Comparison of ENCODE assay signal across 9 mouse cellular contexts in the genomic region with DNA sequence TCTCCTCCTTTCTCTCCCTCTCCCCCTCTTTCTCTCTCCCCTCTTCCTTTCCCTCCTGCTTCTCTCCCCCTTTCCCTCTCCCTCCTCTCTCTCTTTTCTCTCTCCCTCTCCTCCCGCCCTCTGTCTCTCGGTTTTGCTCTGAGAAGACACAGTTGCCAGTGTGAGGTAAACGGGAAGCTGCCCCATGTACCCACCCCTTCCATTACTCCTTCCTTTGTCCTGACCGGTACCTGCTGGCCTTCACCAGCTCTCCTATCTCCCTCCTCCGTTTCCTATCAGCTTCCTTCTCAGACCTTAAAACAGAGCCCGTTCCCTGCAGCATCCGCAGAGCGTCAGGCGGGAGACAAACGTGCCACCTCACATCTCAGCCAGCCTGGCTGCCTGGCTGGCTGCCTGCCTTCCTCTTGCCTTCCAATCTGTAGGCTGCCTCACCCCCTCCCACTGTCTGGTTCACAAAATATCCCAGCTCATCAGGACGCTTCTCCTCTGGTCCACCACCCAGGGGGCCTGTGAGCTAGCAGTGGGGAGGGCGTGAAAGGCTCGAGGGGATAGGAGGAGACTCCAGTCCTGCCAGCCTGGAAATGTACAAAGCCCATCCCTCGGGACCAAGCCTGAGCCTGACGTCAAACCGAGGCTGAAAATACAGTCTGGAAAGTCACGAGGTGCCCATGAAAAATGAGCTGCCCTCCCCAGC. TPM values are rescaled to one million over a fixed set of nuclear protein-coding genes. Genes with fewer than 3 reads are reported as not detected.
A peak's percentile ranks its signal among the peaks of the same experiment; 100 is the strongest.
DNase-seq lines count a peak whose midpoint lies in the region; ATAC-seq and TF ChIP-seq lines count a peak whose summit lies in the region.
"Had no signal": no experiment of that assay in that cellular context is flagged by ENCODE, and none has a peak within 500 bp of the region (broad histone marks: within the 10 kb centered on the region; RNA-seq: fewer than 3 reads in every experiment).

No protein-coding gene starts in this region.

- peak overlapping the region; percentile 38 for H3K4me2 ChIP-seq in forebrain, embryonic 11.5 days (ENCODE audit: low read depth, low read length, severe bottlenecking)
- peak overlapping the region; percentile 75 for H3K4me2 ChIP-seq in myocyte (ENCODE audit: low read depth)

- no peaks in the 10 kb centered on the region for H3K9me3 ChIP-seq in forebrain, embryonic 11.5 days (ENCODE audit: control insufficient read depth, low read length)
- no peaks in the 10 kb centered on the region for H3K9me3 ChIP-seq in hindbrain, embryonic 10.5 days

- 4% methylated on average over 17 of the region's 17 CpGs for WGBS in forebrain, embryonic 11.5 days
- WGBS in hindbrain, embryonic 10.5 days = 9% methylated on average over 17 of the region's 17 CpGs

- H3K4me3 ChIP-seq in C2C12 (ENCODE audit: insufficient read depth, poor library complexity, severe bottlenecking) (no peak overlapping the region), myocyte (peak overlapping the region; percentile 11)
- peak overlapping the region; percentile 2; the same call in 1 of the 2 replicates for H3K4me3 ChIP-seq in forebrain, embryonic 11.5 days (ENCODE audit: low read depth, low read length)
- H3K4me3 ChIP-seq in hindbrain, embryonic 10.5 days = peak overlapping the region; percentile 38

- DNase-seq in adrenal gland, postnatal 25 days = peak; percentile 26
- DNase-seq in forebrain, embryonic 11.5 days (ENCODE audit: low spot score) = peak; percentile 50
- DNase-seq in hindbrain, embryonic 10.5 days (ENCODE audit: low spot score) = peak; percentile 27
- DNase-seq in left cerebral cortex, adult 9 months (ENCODE audit: low spot score in 2 of 2) = peak; percentile 80 to 90
- DNase-seq in thymus, postnatal 14 days = no peak

- H3ac ChIP-seq in C2C12 (ENCODE audit: control insufficient read depth, insufficient read length, low read depth) (peak overlapping the region; percentile 0), myocyte (ENCODE audit: control insufficient read depth, insufficient read length) (no peak overlapping the region)

- TF ChIP-seq CTCF in C2C12 (IDR thresholded peaks at IDR 0.05; ENCODE audit: control insufficient read depth, insufficient read depth, insufficient read length) = no peak

- H3K27ac ChIP-seq in forebrain, embryonic 11.5 days (ENCODE audit: low read depth, low read length) = no peak overlapping the region
- H3K27ac ChIP-seq in hindbrain, embryonic 10.5 days = peak overlapping the region; percentile 66
- H3K27ac ChIP-seq: liver, embryonic 14.5 days had no signal

- peak; percentile 45 for TF ChIP-seq POLR2A in myocyte (IDR thresholded peaks at IDR 0.05; ENCODE audit: insufficient read length, low read depth)

- no peaks in the 10 kb centered on the region for H3K79me3 ChIP-seq in C2C12 (ENCODE audit: low read depth)

- no peaks in the 10 kb centered on the region for H3K36me3 ChIP-seq in C2C12 (ENCODE audit: control insufficient read depth, insufficient read depth)
- no peaks in the 10 kb centered on the region for H3K36me3 ChIP-seq in forebrain, embryonic 11.5 days (ENCODE audit: control insufficient read depth, insufficient read depth, low read length)
- no peaks in the 10 kb centered on the region for H3K36me3 ChIP-seq in hindbrain, embryonic 10.5 days
- H3K36me3 ChIP-seq in myocyte (ENCODE audit: control insufficient read depth, insufficient read depth) = no peaks in the 10 kb centered on the region

- peak; percentile 51; the same call in 1 of the 2 replicates for ATAC-seq in forebrain, embryonic 11.5 days (replicated peaks; ENCODE audit: low FRiP score)
- no peak for ATAC-seq in megakaryocyte progenitor cell, adult 5-6 weeks (replicated peaks; ENCODE audit: poor library complexity)

- peak overlapping the region; percentile 30 for H3K9ac ChIP-seq in forebrain, embryonic 11.5 days (ENCODE audit: low read length)
- H3K9ac ChIP-seq: liver, embryonic 14.5 days had no signal

- no peaks in the 10 kb centered on the region for H3K4me1 ChIP-seq in forebrain, embryonic 11.5 days (replicated peaks; ENCODE audit: control insufficient read depth, insufficient read depth, low read length)
- H3K4me1 ChIP-seq in hindbrain, embryonic 10.5 days (replicated peaks) = peaks cover 11% of the 10 kb centered on the region

- H3K79me2 ChIP-seq in C2C12 (ENCODE audit: control insufficient read depth, insufficient read depth) (no peaks in the 10 kb centered on the region), myocyte (ENCODE audit: control insufficient read depth, insufficient read depth) (no peaks in the 10 kb centered on the region)

- H3K27me3 ChIP-seq in C2C12 (ENCODE audit: control insufficient read depth, insufficient read depth, insufficient read length) (no peaks in the 10 kb centered on the region), myocyte (ENCODE audit: control insufficient read depth, insufficient read depth, insufficient read length) (no peaks in the 10 kb centered on the region)
- no peaks in the 10 kb centered on the region for H3K27me3 ChIP-seq in forebrain, embryonic 11.5 days (ENCODE audit: control insufficient read depth, insufficient read depth, low read length)
- H3K27me3 ChIP-seq in hindbrain, embryonic 10.5 days (ENCODE audit: insufficient read depth, poor library complexity, severe bottlenecking) = peaks cover 33% of the 10 kb centered on the region

TF ChIP-seq in C2C12, 6 proteins besides CTCF, POLR2A, EP300 and RAD21:
- TF ChIP-seq CEBPB (IDR thresholded peaks at IDR 0.05; ENCODE audit: low read depth) (no peak), MAX (IDR thresholded peaks at IDR 0.05) (no peak), MYOD1 (IDR thresholded peaks at IDR 0.05; ENCODE audit: control insufficient read depth, insufficient read length, low read depth) (no peak), USF1 (IDR thresholded peaks at IDR 0.05; ENCODE audit: low read depth) (peak; percentile 60), MYOG (IDR thresholded peaks at IDR 0.05; ENCODE audit: control insufficient read depth, extremely low read depth, insufficient read length) (no peak), FOSL1 (IDR thresholded peaks at IDR 0.05; ENCODE audit: insufficient read depth, low read length, poor library complexity, severe bottlenecking) (no peak)

TF ChIP-seq in myocyte, 11 proteins besides CTCF, POLR2A, EP300 and RAD21:
- no peak for TF ChIP-seq MAX (IDR thresholded peaks at IDR 0.05; ENCODE audit: low read depth)
- TF ChIP-seq USF1 (IDR thresholded peaks at IDR 0.05; ENCODE audit: low read depth) = peak; percentile 28

RNA-seq across cellular contexts. Expression of a gene that starts 17.9 kb away (rescaled TPM):
- polyA plus RNA-seq in C2C12 (2012; fragmentation: generic; extraction: Trizol) (not detected), myocyte (2012; fragmentation: generic; extraction: Trizol) (not detected)
- total RNA-seq in adrenal gland, postnatal 25 days (2021) = not detected in 2 replicates
- polyA plus RNA-seq in forebrain, embryonic 11.5 days (2014; fragmentation: Nextera tagmentation; extraction: Ambion mirVana) = not detected in 2 replicates
- polyA plus RNA-seq in hindbrain, embryonic 10.5 days (2016; fragmentation: Nextera tagmentation; extraction: Ambion mirVana) = not detected in 2 replicates
- not detected in 2 replicates for total RNA-seq in megakaryocyte progenitor cell, adult 5-6 weeks (2015)
- not detected in 2 replicates for total RNA-seq in megakaryocyte progenitor cell, adult 5-6 weeks (2017)
- polyA plus RNA-seq: liver, embryonic 14.5 days had no signal

RNA-seq across cellular contexts. Expression of a gene that starts 19.1 kb away (rescaled TPM):
- 3.2 TPM for polyA plus RNA-seq in C2C12 (2012; fragmentation: generic; extraction: Trizol)
- total RNA-seq in adrenal gland, postnatal 25 days (2021) = 2.1 and 2.7 TPM in 2 replicates
- polyA plus RNA-seq in forebrain, embryonic 11.5 days (2014; fragmentation: Nextera tagmentation; extraction: Ambion mirVana) = 3.0 and 3.6 TPM in 2 replicates
- polyA plus RNA-seq in hindbrain, embryonic 10.5 days (2016; fragmentation: Nextera tagmentation; extraction: Ambion mirVana) = 2.7 and 3.2 TPM in 2 replicates
- 1.9 TPM for polyA plus RNA-seq in myocyte (2012; fragmentation: generic; extraction: Trizol)
- total RNA-seq in megakaryocyte progenitor cell, adult 5-6 weeks (2015) = not detected in 2 replicates
- total RNA-seq in megakaryocyte progenitor cell, adult 5-6 weeks (2017) = not detected in 2 replicates

RNA-seq across cellular contexts. Expression of a gene that starts 57.9 kb away (rescaled TPM):
- polyA plus RNA-seq in C2C12 (2012; fragmentation: generic; extraction: Trizol) (not detected), myocyte (2012; fragmentation: generic; extraction: Trizol) (not detected)
- total RNA-seq in adrenal gland, postnatal 25 days (2021) = not detected in 2 replicates
- polyA plus RNA-seq in forebrain, embryonic 11.5 days (2014; fragmentation: Nextera tagmentation; extraction: Ambion mirVana) = 14.7 and 16.9 TPM in 2 replicates
- polyA plus RNA-seq in hindbrain, embryonic 10.5 days (2016; fragmentation: Nextera tagmentation; extraction: Ambion mirVana) = 2.7 and 7.1 TPM in 2 replicates
- not detected in 2 replicates for total RNA-seq in megakaryocyte progenitor cell, adult 5-6 weeks (2015)
- total RNA-seq in megakaryocyte progenitor cell, adult 5-6 weeks (2017) = not detected in 2 replicates
- polyA plus RNA-seq: liver, embryonic 14.5 days had no signal
